Mouse (Mus musculus) E14TG2a.4 (cell line): ENCODE data around the gene H2afb1.

Experiments used
- CTCF ChIP-seq: conservative IDR thresholded peaks from 2 replicates; pipeline ENCODE4 v1.5.1; 2014; ENCODE audit warnings: low read length
- NANOG ChIP-seq: IDR thresholded peaks from 2 replicates; pipeline ENCODE4 v1.6.1; 2014; ENCODE audit warnings: borderline replicate concordance, low read length, mixed read lengths
- POU5F1 ChIP-seq: IDR thresholded peaks from 2 replicates; pipeline ENCODE4 v1.6.1; 2014; ENCODE audit warnings: low read length, borderline replicate concordance

DNA sequence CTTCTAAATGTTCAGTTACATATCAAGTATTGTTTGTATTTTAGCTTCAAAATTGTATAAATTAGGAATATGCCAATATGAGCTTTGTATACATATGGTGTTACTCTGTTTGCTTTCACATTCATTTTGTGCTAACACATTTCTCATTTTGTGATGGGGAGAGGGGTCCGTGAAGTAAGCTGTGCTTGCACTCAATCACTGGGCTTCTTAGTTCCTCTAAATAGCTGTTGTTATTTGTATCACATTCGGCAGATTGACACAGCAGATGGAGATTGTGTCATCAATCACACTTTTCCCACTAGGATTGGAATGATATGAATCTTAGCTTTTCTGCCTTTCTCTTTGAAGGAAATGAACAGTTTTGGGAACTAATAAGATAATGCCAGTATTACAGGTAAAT lies 21.5 kb downstream of the H2afb1 start:
- TF ChIP-seq CTCF (no peak), NANOG (no peak), POU5F1 (no peak)
